Mouse (Mus musculus) gastrocnemius, postnatal 10 days (tissue): ENCODE results near the gene Adamts7. TPM values are rescaled to one million over a fixed set of nuclear protein-coding genes. Genes with fewer than 3 reads are reported as not detected.

Experiments used
- total RNA-seq, 2 experiments: library from RNA; stranded (reverse); gene quantifications; 2 replicates each; pipeline ENCODE4 v1.2.3; 2021

Gene Adamts7
- total RNA-seq, 2 experiments from 2014 or later = 5.9 to 9.1 TPM

Other genes starting within 250 kb of the Adamts7 start
- 10 to 100 TPM; 32.9 to 41.3 TPM for gene Ctsh, start 108.9 kb upstream of the Adamts7 start, total RNA-seq
- gene Morf4l1, start 48.3 kb upstream of the Adamts7 start, total RNA-seq = 100 to 1,000 TPM; 196 to 198 TPM
- 10 to 100 TPM; 22.2 to 23.3 TPM for gene Tbc1d2b, start 107.7 kb downstream of the Adamts7 start, total RNA-seq